Mouse (Mus musculus) thymus, adult 2 months (tissue): ENCODE measurements at regions not wholly inside any gene's neighbourhood (a gene's known extent, or its start where the extent isn't known, plus 50 kb on each side); places are given as distances from the start of the nearest gene placed in this dataset.

Experiments used
- DNase-seq: peaks from one replicate; pipeline ENCODE4 v3.0.0; 2021
- H3K27ac ChIP-seq: fragments of 200-500 bp; 2 replicates; pipeline ENCODE4 v1.5.1; 2012; ENCODE audit warnings: low read length, control low read depth; ENCODE audit not compliant: control insufficient read depth, insufficient read depth
- H3K27me3 ChIP-seq: fragments of 200-500 bp; 2 replicates; pipeline ENCODE4 v1.6.1; 2012; ENCODE audit warnings: mild to moderate bottlenecking, low read length, moderate library complexity, mixed read lengths; ENCODE audit not compliant: control insufficient read depth, insufficient read depth
- H3K36me3 ChIP-seq: fragments of 200-500 bp; 2 replicates; pipeline ENCODE4 v1.6.1; 2012; ENCODE audit warnings: mild to moderate bottlenecking, low read length, moderate library complexity; ENCODE audit not compliant: control insufficient read depth, insufficient read depth
- H3K4me1 ChIP-seq: fragments of 200-500 bp; replicated peaks from 2 replicates; pipeline ENCODE4 v1.6.1; 2012; ENCODE audit warnings: low read length; ENCODE audit not compliant: control insufficient read depth, insufficient read depth
- H3K4me3 ChIP-seq: fragments of 200-500 bp; 2 replicates; pipeline ENCODE4 v1.5.1; 2012; ENCODE audit warnings: mild to moderate bottlenecking, low read length, control low read depth, moderate library complexity; ENCODE audit not compliant: control insufficient read depth, insufficient read depth
- CTCF ChIP-seq: fragments of 200-500 bp; IDR thresholded peaks from 2 replicates; pipeline ENCODE4 v1.5.1; 2012; ENCODE audit warnings: mild to moderate bottlenecking, control low read depth, low read length, moderate library complexity, borderline replicate concordance; ENCODE audit not compliant: control insufficient read depth, poor library complexity, insufficient read depth; ENCODE audit errors: extremely low read depth
- POLR2A ChIP-seq: fragments of 200-500 bp; IDR thresholded peaks from 2 replicates; pipeline ENCODE4 v1.6.1; 2012; ENCODE audit warnings: mild to moderate bottlenecking, low read length, control low read depth, moderate library complexity; ENCODE audit not compliant: control insufficient read depth, poor library complexity, insufficient read depth; ENCODE audit errors: extremely low read depth
- WGBS: fragments of 180-500 bp; shearing (Covaris S2); methylation state at CpG from one replicate; pipeline ENCODE4 v1.1.7; 2018; 5-methylcytosine and 5-hydroxymethylcytosine counted together

DNA sequence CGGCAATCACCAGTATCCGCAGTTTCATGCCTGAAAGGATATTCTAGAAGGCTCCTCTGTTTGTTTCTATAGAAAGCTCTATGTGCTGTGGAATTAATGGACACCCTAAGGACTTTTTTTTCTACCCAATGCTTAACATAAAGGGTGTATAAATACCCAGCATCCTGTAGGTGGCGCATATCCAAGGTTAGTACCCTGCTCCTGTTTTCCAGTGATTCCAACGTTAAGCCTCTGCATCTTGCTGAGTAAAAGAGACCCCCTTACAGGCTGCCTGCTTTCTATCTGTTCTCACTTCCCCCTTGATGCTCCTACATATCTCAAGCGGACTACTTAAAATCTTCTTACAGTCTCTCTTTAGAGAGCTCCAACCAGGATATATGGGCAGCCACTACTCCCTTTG, 221.5 kb upstream of the Cntnap4 start:
- H3K27ac ChIP-seq: no peak overlapping the region
- TF ChIP-seq CTCF (no peak), POLR2A (no peak)
- 45% methylated on average over 5 of the region's 5 CpGs for WGBS
- no peaks in the 10 kb centered on the region for H3K36me3 ChIP-seq
- H3K4me3 ChIP-seq: no peak overlapping the region
- no peaks in the 10 kb centered on the region for H3K4me1 ChIP-seq
- DNase-seq: no peak
- H3K27me3 ChIP-seq: no peaks in the 10 kb centered on the region

DNA sequence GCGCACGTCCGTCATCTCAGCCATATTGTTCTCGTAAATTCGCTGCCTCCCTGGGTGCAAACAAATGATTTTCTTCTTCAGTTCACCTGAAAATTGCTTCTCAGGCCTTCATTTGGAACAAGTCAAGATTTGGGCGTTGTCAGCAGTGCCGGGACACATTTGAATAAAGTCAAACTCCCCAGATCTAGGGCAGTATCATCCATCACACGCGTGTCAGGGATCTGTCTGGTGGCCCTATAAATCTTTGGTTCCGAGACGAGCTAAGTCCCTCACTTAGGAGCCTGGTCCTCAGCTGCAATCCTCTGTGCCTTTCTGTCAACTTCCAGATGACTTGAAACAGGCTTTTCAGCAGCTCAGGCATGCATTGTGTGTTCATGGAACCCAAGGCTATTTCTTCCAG, 236.7 kb upstream of the Cntnap4 start:
- Histone ChIP-seq H3K27me3 (no peaks in the 10 kb centered on the region), H3K36me3 (no peaks in the 10 kb centered on the region), H3K27ac (no peak overlapping the region), H3K4me3 (no peak overlapping the region), H3K4me1 (no peaks in the 10 kb centered on the region)
- WGBS: 90% methylated on average over 11 of the region's 11 CpGs
- DNase-seq: no peak
- TF ChIP-seq POLR2A (no peak), CTCF (no peak)

DNA sequence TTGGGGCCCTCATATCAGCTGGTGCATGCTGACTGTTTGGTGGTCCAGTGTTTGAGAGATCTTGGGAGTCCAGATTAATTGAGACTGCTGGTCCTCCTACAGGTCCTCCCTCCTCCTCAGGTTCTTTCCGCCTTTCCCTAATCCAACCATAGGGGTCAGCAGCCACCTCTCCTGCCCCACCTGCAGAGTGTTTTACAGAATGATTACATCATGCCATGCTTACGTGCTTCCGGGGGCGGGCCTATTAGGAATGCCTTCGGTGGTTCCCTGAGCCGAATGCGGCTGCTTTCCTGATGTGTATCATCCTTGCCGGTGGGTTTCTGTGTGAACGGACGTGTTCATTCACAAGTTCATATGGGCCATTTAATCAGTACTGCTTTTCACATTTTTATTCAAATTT, 237.8 kb upstream of the Cntnap4 start:
- Histone ChIP-seq H3K27ac (no peak overlapping the region), H3K36me3 (no peaks in the 10 kb centered on the region), H3K27me3 (no peaks in the 10 kb centered on the region), H3K4me3 (no peak overlapping the region), H3K4me1 (no peaks in the 10 kb centered on the region)
- TF ChIP-seq POLR2A: no peak
- TF ChIP-seq CTCF: no peak
- no peak for DNase-seq
- 93% methylated on average over 10 of the region's 10 CpGs for whole genome bisulfite sequencing

DNA sequence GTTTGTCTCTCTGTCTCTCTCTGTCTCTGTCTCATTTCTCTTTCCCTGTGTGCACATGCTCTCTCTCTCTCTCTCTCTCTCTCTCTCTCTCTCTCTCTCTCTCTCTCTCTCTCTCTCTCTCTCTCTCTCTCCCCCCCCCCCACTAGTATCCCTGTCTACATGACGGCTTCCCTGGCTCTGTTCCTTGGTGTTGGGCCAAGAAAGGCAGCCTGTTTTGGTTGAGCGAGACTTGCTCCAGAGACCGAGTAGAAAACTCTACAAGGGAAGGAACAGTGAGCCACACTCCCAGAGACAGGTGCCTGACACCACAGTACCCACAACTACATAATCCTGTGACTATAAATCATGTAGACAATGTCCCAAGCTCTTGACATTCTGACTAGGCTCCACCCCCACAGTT, 260.0 kb upstream of the Cntnap4 start:
- WGBS: 82% methylated on average over 3 of the region's 3 CpGs
- no peak for DNase-seq
- H3K36me3 ChIP-seq: no peaks in the 10 kb centered on the region
- no peak overlapping the region for H3K27ac ChIP-seq
- H3K27me3 ChIP-seq: no peaks in the 10 kb centered on the region
- TF ChIP-seq POLR2A: no peak
- TF ChIP-seq CTCF: no peak
- H3K4me1 ChIP-seq: no peaks in the 10 kb centered on the region
- H3K4me3 ChIP-seq: no peak overlapping the region

DNA sequence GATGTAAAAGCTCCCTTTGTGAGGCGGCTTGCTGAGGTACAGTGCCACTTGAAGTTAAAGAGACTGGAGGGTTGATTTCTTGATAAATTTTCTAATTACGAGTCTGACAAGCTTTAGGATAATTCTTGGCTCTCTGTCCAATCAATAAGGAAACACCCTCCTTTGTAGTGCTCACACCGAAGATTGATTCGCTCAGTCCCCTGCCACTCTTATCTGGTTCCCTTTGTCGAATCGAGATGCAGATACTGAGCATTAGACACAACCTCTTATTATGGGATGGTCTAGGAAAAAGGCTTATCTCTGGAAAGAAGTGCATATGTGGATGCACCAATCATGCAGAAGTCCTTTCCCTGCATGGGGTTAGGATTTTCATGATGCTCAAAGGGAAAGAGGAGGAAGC, 261.5 kb upstream of the Cntnap4 start:
- Histone ChIP-seq H3K4me1 (no peaks in the 10 kb centered on the region), H3K36me3 (no peaks in the 10 kb centered on the region), H3K27ac (no peak overlapping the region), H3K4me3 (no peak overlapping the region), H3K27me3 (no peaks in the 10 kb centered on the region)
- 95% methylated on average over 6 of the region's 6 CpGs for WGBS
- TF ChIP-seq POLR2A (no peak), CTCF (no peak)
- DNase-seq: no peak

DNA sequence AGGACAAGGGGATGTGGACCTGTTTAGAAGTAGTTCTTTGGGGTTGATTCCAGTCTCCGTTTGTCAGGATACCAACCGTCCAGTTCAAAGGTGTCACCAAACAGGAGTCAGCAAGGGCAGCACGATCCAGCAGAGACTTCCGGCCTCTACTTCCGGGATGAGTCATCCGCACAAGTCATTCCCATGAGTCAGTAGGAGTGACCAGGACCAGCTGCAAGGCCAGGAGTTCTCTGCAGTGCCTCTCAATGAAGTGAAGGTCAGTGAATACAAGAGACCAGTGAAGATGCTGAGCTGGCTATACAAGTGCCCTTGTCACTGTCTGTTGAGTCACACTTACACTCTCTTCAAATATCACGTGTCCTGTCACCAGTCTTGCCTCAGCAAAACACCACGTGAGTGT, 272.8 kb upstream of the Cntnap4 start:
- no peak overlapping the region for H3K4me3 ChIP-seq
- H3K36me3 ChIP-seq: no peaks in the 10 kb centered on the region
- no peak overlapping the region for H3K27ac ChIP-seq
- H3K4me1 ChIP-seq: no peaks in the 10 kb centered on the region
- no peak for DNase-seq
- no peaks in the 10 kb centered on the region for H3K27me3 ChIP-seq
- TF ChIP-seq POLR2A (no peak), CTCF (no peak)
- 50% methylated on average over 8 of the region's 8 CpGs for WGBS

DNA sequence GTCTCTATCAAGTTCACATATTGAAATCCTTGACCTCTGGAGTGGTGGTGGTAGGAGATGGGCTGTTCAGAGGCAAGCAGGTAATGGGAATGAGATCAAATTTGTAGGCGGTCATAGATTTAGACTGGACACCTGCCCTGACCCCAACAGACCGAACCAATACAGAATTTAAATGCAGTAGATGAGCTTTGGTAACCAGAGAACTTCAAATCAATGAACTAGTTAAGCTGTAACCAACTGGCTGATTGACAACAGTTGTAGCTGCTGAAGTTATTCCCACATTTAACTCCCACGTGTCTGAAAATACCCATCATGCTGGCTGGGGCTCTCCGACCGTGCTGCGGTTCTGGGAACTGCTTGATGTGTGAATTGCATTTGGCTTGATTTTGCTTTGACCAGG, 268.5 kb upstream of the Gm6793 start:
- TF ChIP-seq POLR2A (no peak), CTCF (no peak)
- 95% methylated on average over 6 of the region's 6 CpGs for WGBS

DNA sequence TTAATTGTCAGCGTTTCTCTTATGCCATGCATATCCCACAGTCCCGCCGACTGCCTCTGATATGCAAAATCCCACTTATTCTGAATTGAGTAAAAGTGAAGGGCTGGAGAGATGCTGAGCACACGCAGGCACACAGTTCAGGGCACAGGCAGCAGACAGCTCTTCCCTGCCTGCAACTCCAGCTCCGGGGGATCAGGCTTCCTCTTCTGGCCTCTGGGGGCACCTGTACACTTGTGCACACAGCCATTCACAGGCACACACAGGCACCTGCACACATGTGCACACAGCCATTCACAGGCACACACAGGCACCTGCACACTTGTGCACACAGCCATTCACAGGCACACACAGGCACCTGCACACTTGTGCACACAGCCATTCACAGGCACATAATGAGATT, 254.8 kb upstream of the Gm6793 start:
- WGBS: 76% methylated on average over 5 of the region's 5 CpGs
- Histone ChIP-seq H3K36me3 (no peaks in the 10 kb centered on the region), H3K4me1 (no peaks in the 10 kb centered on the region), H3K27ac (no peak overlapping the region), H3K4me3 (no peak overlapping the region), H3K27me3 (no peaks in the 10 kb centered on the region)
- DNase-seq: no peak
- TF ChIP-seq POLR2A (no peak), CTCF (no peak)

More for the DNA sequence above, 268.5 kb upstream of the Gm6793 start:
- Histone ChIP-seq H3K4me3 (no peak overlapping the region), H3K27ac (no peak overlapping the region), H3K36me3 (no peaks in the 10 kb centered on the region), H3K4me1 (no peaks in the 10 kb centered on the region), H3K27me3 (no peaks in the 10 kb centered on the region)
- no peak for DNase-seq
